Mouse (Mus musculus) MEL (cell line): ENCODE results near the gene Man2a1. TPM values are rescaled to one million over a fixed set of nuclear protein-coding genes. Genes with fewer than 3 reads are reported as not detected.

Source experiments
- DNase-seq: peaks from one replicate; pipeline ENCODE4 v3.0.0; 2011; ENCODE audit warnings: low read depth, low spot score
- H3K27ac ChIP-seq: 2 replicates; pipeline ENCODE4 v1.5.1; 2012; ENCODE audit warnings: low read depth, mild to moderate bottlenecking, control low read depth, low read length, moderate library complexity; ENCODE audit not compliant: control insufficient read depth
- H3K27me3 ChIP-seq, 2 experiments: fragments of 150-350 bp in 1 of 2; sonication (generic) in 1 of 2; 2 replicates each; pipeline ENCODE4 v1.6.1; 2012; ENCODE audit warnings: low read length in 2 of 2, mild to moderate bottlenecking in 2 of 2, improper control_type of control experiment in 1 of 2, moderate library complexity in 1 of 2; ENCODE audit not compliant: insufficient read depth in 2 of 2, control insufficient read depth in 1 of 2
- H3K36me3 ChIP-seq, 2 experiments: 2 replicates each; pipeline ENCODE4 v1.6.1; 2012 to 2014; ENCODE audit warnings: low read length in 2 of 2, improper control_type of control experiment in 1 of 2, inconsistent platforms in 1 of 2, mild to moderate bottlenecking in 1 of 2; ENCODE audit not compliant: insufficient read depth in 2 of 2, control insufficient read depth in 1 of 2
- H3K4me1 ChIP-seq, 2 experiments: fragments of 150-350 bp in 1 of 2; sonication (generic) in 1 of 2; 2 replicates each; pipeline ENCODE4 v1.6.1; 2012; ENCODE audit warnings: low read length in 2 of 2, improper control_type of control experiment in 1 of 2, mild to moderate bottlenecking in 1 of 2; ENCODE audit not compliant: insufficient read depth in 2 of 2, control insufficient read depth in 1 of 2
- H3K4me3 ChIP-seq, 2 experiments: fragments of 150-350 bp in 1 of 2; sonication (generic) in 1 of 2; 2 replicates each; pipeline ENCODE4 v1.5.1; 2012; ENCODE audit warnings: low read depth in 2 of 2, low read length in 2 of 2, mild to moderate bottlenecking in 2 of 2, moderate library complexity in 2 of 2, control low read depth in 1 of 2, improper control_type of control experiment in 1 of 2; ENCODE audit not compliant: control insufficient read depth in 1 of 2, insufficient read depth in 1 of 2
- H3K79me2 ChIP-seq: 2 replicates; pipeline ENCODE4 v1.6.1; 2012; ENCODE audit warnings: mild to moderate bottlenecking, low read length, moderate library complexity; ENCODE audit not compliant: control insufficient read depth, poor library complexity, insufficient read depth
- H3K9ac ChIP-seq: 2 replicates; pipeline ENCODE4 v1.6.1; 2012; ENCODE audit warnings: low read depth, mild to moderate bottlenecking, control low read depth, low read length, moderate library complexity; ENCODE audit not compliant: control insufficient read depth, poor library complexity, severe bottlenecking
- H3K9me3 ChIP-seq: fragments of 150-350 bp; sonication (generic); replicated peaks from 2 replicates; pipeline ENCODE4 v1.6.1; 2012; ENCODE audit warnings: mild to moderate bottlenecking, low read length, improper control_type of control experiment, moderate library complexity; ENCODE audit not compliant: insufficient read depth
- CHD1 ChIP-seq: IDR thresholded peaks from 2 replicates; pipeline ENCODE4 v1.6.1; 2012; ENCODE audit warnings: low read depth, mild to moderate bottlenecking, inconsistent platforms, low read length, improper control_type of control experiment
- CTCF ChIP-seq, 3 experiments: IDR thresholded peaks in 2 of 3; conservative IDR thresholded peaks in 1 of 3; 2 replicates each; pipeline ENCODE4 v1.5.1; 2011 to 2012; ENCODE audit warnings: low read length in 3 of 3, low read depth in 2 of 3, mild to moderate bottlenecking in 2 of 3, improper control_type of control experiment in 1 of 3, inconsistent platforms in 1 of 3, mixed read lengths in 1 of 3, moderate library complexity in 1 of 3; ENCODE audit not compliant: control insufficient read depth in 1 of 3, insufficient read depth in 1 of 3, poor library complexity in 1 of 3, severe bottlenecking in 1 of 3
- E2F4 ChIP-seq: IDR thresholded peaks from 2 replicates; pipeline ENCODE4 v1.6.1; 2011; ENCODE audit warnings: low read depth, low read length, improper control_type of control experiment, borderline replicate concordance
- ELF1 ChIP-seq: IDR thresholded peaks from 2 replicates; pipeline ENCODE4 v1.6.1; 2014; ENCODE audit warnings: low read depth, mild to moderate bottlenecking, inconsistent platforms, low read length, improper control_type of control experiment, moderate library complexity
- EP300 ChIP-seq, 2 experiments: IDR thresholded peaks; 2 replicates each; pipeline ENCODE4 v1.6.1; 2011; ENCODE audit warnings: improper control_type of control experiment in 2 of 2, low read length in 2 of 2, low read depth in 1 of 2, mild to moderate bottlenecking in 1 of 2
- ETS1 ChIP-seq: IDR thresholded peaks from 2 replicates; pipeline ENCODE4 v1.6.1; 2012; ENCODE audit warnings: low read depth, mild to moderate bottlenecking, inconsistent platforms, low read length, improper control_type of control experiment, moderate library complexity
- GABPA ChIP-seq: IDR thresholded peaks from 2 replicates; pipeline ENCODE4 v1.6.1; 2012; ENCODE audit warnings: low read depth, mild to moderate bottlenecking, inconsistent platforms, low read length, improper control_type of control experiment, moderate library complexity
- MAX ChIP-seq: IDR thresholded peaks from 2 replicates; pipeline ENCODE4 v1.6.1; 2011; ENCODE audit warnings: low read length, improper control_type of control experiment
- MAZ ChIP-seq: IDR thresholded peaks from 2 replicates; pipeline ENCODE4 v1.6.1; 2012; ENCODE audit warnings: low read depth, mild to moderate bottlenecking, inconsistent platforms, low read length, improper control_type of control experiment
- MYB ChIP-seq: IDR thresholded peaks from 2 replicates; pipeline ENCODE4 v1.6.1; 2011; ENCODE audit warnings: mild to moderate bottlenecking, low read depth, low read length, improper control_type of control experiment
- NELFE ChIP-seq: IDR thresholded peaks from 2 replicates; pipeline ENCODE4 v1.6.1; 2011; ENCODE audit warnings: low read depth, low read length, improper control_type of control experiment
- NRF1 ChIP-seq: IDR thresholded peaks from 2 replicates; pipeline ENCODE4 v1.6.1; 2014; ENCODE audit warnings: low read depth, mild to moderate bottlenecking, inconsistent platforms, low read length, improper control_type of control experiment, moderate library complexity; ENCODE audit not compliant: poor library complexity, insufficient read depth, severe bottlenecking
- POLR2A ChIP-seq, 2 experiments: IDR thresholded peaks; 2 replicates each; pipeline ENCODE4 v1.6.1; 2011 to 2012; ENCODE audit warnings: low read length in 2 of 2, mild to moderate bottlenecking in 2 of 2, control low read depth in 1 of 2, improper control_type of control experiment in 1 of 2, low read depth in 1 of 2, moderate library complexity in 1 of 2; ENCODE audit not compliant: control insufficient read depth in 1 of 2, insufficient read depth in 1 of 2, poor library complexity in 1 of 2
- POLR2AphosphoS2 ChIP-seq: IDR thresholded peaks from 2 replicates; pipeline ENCODE4 v1.6.1; 2011; ENCODE audit warnings: low read length, improper control_type of control experiment
- RAD21 ChIP-seq: IDR thresholded peaks from 2 replicates; pipeline ENCODE4 v1.6.1; 2011; ENCODE audit warnings: mild to moderate bottlenecking, low read depth, low read length, improper control_type of control experiment
- RCOR1 ChIP-seq: IDR thresholded peaks from 2 replicates; pipeline ENCODE4 v1.6.1; 2012; ENCODE audit warnings: low read depth, mild to moderate bottlenecking, inconsistent platforms, low read length, improper control_type of control experiment
- SIN3A ChIP-seq: IDR thresholded peaks from 2 replicates; pipeline ENCODE4 v1.6.1; 2012; ENCODE audit warnings: low read length, improper control_type of control experiment, inconsistent platforms
- SMC3 ChIP-seq: IDR thresholded peaks from 2 replicates; pipeline ENCODE4 v1.6.1; 2011; ENCODE audit warnings: low read depth, low read length, improper control_type of control experiment
- ZC3H11A ChIP-seq: IDR thresholded peaks from 2 replicates; pipeline ENCODE4 v1.6.1; 2012; ENCODE audit warnings: low read depth, mild to moderate bottlenecking, inconsistent platforms, low read length, improper control_type of control experiment
- ZMIZ1 ChIP-seq: IDR thresholded peaks from 2 replicates; pipeline ENCODE4 v1.6.1; 2012; ENCODE audit warnings: low read depth, mild to moderate bottlenecking, inconsistent platforms, low read length, improper control_type of control experiment, moderate library complexity
- polyA plus RNA-seq, 2 experiments: library from polyadenylated mRNA; stranded (reverse) in 1 of 2; unstranded in 1 of 2; fragments of >175 nt in 1 of 2; fragments of >200 nt in 1 of 2; gene quantifications; 2 replicates each; pipeline versions ENCODE4 v1.2.1 to v1.2.4; 2012; ENCODE audit warnings: low replicate concordance in 2 of 2, low read depth in 1 of 2; ENCODE audit not compliant: insufficient read length in 2 of 2, insufficient read depth in 1 of 2, missing spikeins in 1 of 2
- total RNA-seq: library from RNA; depleted of rRNA; stranded (reverse); fragments of 300-350 nt; gene quantifications from 2 replicates; pipeline ENCODE4 v1.2.3, GENCODE M21; 2012

Gene Man2a1
- total and polyA plus RNA-seq, 3 experiments = 8.7 to 27.5 (median 9.1) TPM

DNA sequence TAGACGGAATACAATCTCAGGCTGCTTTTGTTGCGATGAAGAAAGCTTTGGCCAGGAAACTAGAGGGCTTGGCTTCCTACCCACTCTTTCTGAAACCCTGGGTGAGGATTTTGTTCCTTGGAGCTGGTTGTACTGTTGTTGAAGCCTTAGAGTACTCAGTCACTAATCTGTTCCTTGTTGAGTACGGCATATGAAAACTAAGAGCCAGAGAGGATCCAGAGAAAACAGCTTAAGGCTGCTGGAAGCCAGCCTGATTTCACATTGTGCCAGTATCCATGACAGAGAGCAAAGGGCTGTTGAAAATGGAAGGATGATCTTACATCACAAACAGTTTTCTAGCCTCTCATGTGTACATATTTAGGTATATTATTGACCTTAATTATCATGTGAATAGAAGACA, 7.7 kb upstream of the Man2a1 start:
- Histone ChIP-seq H3K4me3 (no peak overlapping the region), H3K79me2 (no peaks in the 10 kb centered on the region), H3K27me3 (no peaks in the 10 kb centered on the region), H3K9ac (no peak overlapping the region), H3K4me1 (no peaks in the 10 kb centered on the region), H3K27ac (no peak overlapping the region), H3K9me3 (no peaks in the 10 kb centered on the region), H3K36me3 (no peaks in the 10 kb centered on the region)
- DNase-seq = no peak
- TF ChIP-seq RCOR1 = no peak
- TF ChIP-seq E2F4 = no peak
- no peak for TF ChIP-seq POLR2AphosphoS2
- TF ChIP-seq NRF1 = no peak
- no peak for TF ChIP-seq POLR2A (IDR thresholded peaks at IDR 0.05; ENCODE audit: control insufficient read depth in 1 of 2, insufficient read depth in 1 of 2, low read depth in 1 of 2, low read length in 2 of 2, poor library complexity in 1 of 2)
- no peak for TF ChIP-seq SIN3A
- no peak for TF ChIP-seq NELFE
- no peak for TF ChIP-seq ETS1
- no peak for TF ChIP-seq ELF1
- TF ChIP-seq ZMIZ1 = no peak
- TF ChIP-seq MYB = no peak
- TF ChIP-seq MAX = no peak
- TF ChIP-seq MAZ = no peak
- no peak for TF ChIP-seq ZC3H11A
- TF ChIP-seq CHD1 = no peak
- TF ChIP-seq GABPA = no peak
- TF ChIP-seq RAD21 = no peak

DNA sequence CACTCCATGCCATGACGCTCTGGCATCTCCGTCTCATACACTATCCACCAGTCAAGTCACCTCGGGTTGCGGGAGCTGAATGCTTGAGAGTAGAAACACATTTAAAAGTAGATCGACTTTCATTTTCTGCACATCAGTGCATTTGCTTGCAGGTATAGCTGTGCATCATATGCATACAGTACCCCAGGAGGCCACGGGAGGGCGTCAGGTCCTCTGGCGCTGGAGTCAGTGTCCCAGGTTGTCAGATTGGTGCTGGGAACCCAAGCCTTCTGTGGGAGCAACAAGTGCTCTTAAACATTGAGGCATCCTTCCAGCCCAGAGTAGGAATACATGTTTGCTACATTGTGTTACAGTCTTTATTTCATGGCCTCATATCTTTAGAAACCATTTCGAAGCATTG, 2.8 kb upstream of the Man2a1 start:
- DNase-seq = peak; percentile 29
- Histone ChIP-seq H3K9ac (no peak overlapping the region), H3K9me3 (no peaks in the 10 kb centered on the region), H3K4me3 (no peak overlapping the region), H3K4me1 (peaks cover 5% of the 10 kb centered on the region in 2 experiments; a peak in 3 of 4 replicates), H3K27ac (no peak overlapping the region), H3K27me3 (no peaks in the 10 kb centered on the region), H3K36me3 (peaks cover 0 to 5% of the 10 kb centered on the region in 2 experiments; a peak in 2 of 4 replicates), H3K79me2 (peaks cover 13% of the 10 kb centered on the region)
- TF ChIP-seq EP300 (IDR thresholded peaks at IDR 0.05; ENCODE audit: low read depth in 1 of 2, low read length in 2 of 2) (no peak), POLR2A (IDR thresholded peaks at IDR 0.05; ENCODE audit: control insufficient read depth in 1 of 2, insufficient read depth in 1 of 2, low read depth in 1 of 2, low read length in 2 of 2, poor library complexity in 1 of 2) (no peak), RAD21 (peak; percentile 17), SMC3 (peak; percentile 44), CTCF (IDR thresholded peaks at IDR 0.05 in 2 of 3, conservative IDR thresholded peaks at IDR 0.05 in 1 of 3; ENCODE audit: control insufficient read depth in 1 of 3, insufficient read depth in 1 of 3, low read depth in 2 of 3, low read length in 3 of 3, poor library complexity in 1 of 3, severe bottlenecking in 1 of 3) (peak; percentile 26 to 43 (median 36); a peak in 4 of 6 replicates)
